Mouse (Mus musculus) lung, postnatal 0 days (tissue): ENCODE results near the gene Rab21.

Experiments used
- CTCF ChIP-seq: IDR thresholded peaks from 2 replicates; pipeline ENCODE4 v1.5.1; 2016; ENCODE audit warnings: antibody characterized with exemption, mild to moderate bottlenecking
- EP300 ChIP-seq: IDR thresholded peaks from 2 replicates; pipeline ENCODE4 v1.6.1; 2016; ENCODE audit warnings: antibody characterized with exemption, mild to moderate bottlenecking, control low read depth

DNA sequence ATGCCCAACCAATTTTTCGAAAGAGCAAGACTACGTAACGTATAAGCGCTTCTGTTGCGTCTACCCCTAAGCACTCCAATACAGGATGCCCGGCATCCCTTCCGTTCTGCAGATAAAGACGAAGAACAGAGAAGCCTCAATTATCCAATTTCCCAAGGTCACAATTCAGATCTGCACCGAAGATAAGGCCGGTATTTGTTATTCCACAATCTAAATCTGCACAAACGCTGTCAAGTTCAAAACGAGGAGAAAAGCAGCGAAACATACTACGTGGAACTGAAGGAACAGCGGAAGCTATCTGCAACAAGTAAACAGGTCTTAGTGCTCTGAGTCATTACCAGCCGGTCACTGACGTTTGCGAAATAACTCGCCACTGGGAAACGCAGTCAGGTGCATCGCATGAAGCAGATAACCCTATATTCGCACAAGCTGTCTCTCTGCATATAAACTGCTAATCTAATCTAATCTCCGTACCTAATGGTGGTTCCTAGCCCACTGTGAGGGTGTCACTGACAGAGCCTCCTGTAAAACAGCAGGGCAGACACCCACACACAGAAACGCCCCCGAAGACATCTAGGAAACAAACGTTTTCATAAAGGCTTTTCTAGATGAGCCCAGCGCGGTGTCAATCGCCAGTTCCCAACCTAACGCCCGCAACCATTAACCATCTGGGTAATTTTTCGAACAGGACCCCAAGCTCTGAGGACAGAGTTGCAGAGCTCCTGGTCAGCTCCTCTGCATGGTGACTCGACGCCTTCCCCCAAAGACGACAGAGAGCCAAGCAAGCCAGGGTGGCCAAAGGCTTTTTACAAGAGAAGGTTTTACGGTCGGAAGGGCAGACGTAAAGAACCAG, 64.9 kb downstream of the Rab21 start:
- TF ChIP-seq CTCF (no peak), EP300 (no peak)
